Comparison of ENCODE assay signal across 8 mouse cellular contexts in the genomic region with DNA sequence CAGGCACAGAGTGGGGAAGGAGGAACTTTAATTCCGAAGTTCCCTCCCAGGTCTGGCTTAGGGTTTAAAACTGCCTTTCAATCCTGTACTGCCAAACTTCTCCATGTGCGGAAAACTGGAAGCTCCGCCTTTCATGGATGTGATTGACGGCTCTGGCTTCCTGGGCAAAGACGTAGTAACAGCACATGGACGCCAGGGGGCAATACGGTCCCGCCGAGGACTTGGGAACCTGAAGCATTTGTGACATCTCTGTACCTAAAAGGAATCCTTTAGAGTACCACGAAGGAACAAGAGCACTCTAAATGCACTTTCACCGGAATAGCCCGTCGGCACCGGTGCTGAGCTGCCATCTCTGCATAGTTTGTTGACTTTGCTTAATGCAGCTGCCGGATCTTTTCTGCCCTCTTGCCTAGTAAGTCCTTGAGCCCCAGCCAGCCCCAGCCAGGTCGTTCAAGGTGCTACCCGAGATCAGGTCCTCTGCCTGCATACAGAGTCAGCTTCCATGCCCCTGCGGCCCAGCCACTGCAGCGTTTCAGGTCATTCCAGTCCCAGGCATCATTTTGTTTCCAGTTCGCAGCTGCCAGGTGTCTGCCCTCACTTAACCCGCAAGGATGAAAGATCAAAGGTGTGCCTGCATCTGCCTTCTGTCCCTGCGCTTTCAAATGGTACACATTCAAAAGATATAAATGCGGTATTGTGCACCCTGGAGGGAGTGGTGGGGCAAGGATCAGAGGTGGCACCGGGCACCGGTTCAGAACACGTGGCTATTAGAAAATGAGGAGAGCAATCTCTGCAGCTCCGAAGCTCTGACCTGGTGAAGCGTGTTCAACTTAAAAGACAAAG.
A peak's percentile ranks its signal among the peaks of the same experiment; 100 is the strongest.
DNase-seq lines count a peak whose midpoint lies in the region; ATAC-seq lines count a peak whose summit lies in the region.

No protein-coding gene starts in this region.

- H3K27ac ChIP-seq in intestine, embryonic 14.5 days (ENCODE audit: low read depth) = no peak overlapping the region
- H3K27ac ChIP-seq in midbrain, embryonic 10.5 days (replicated peaks) = 0 out of 2 replicates have a peak overlapping the region, but pooled peaks have one; percentile 24

- H3K4me3 ChIP-seq in intestine, embryonic 14.5 days (ENCODE audit: low read depth, low read length) = peak overlapping the region; percentile 18; the same call in 1 of the 2 replicates
- H3K4me3 ChIP-seq in midbrain, embryonic 10.5 days = peak overlapping the region; percentile 42

- ATAC-seq in activated CD4-positive, CD25-positive, alpha-beta regulatory T cell, adult 4 months = peak; percentile 85
- peak; percentile 67 for ATAC-seq in intestine, embryonic 14.5 days (replicated peaks; ENCODE audit: low FRiP score, low TSS enrichment, low read depth)

- no peaks in the 10 kb centered on the region for H3K27me3 ChIP-seq in intestine, embryonic 14.5 days (replicated peaks; ENCODE audit: control insufficient read depth, insufficient read depth, low read length)
- H3K27me3 ChIP-seq in midbrain, embryonic 10.5 days (ENCODE audit: low read depth, poor library complexity, severe bottlenecking) = peaks cover 29% of the 10 kb centered on the region

- no peaks in the 10 kb centered on the region for H3K9me3 ChIP-seq in intestine, embryonic 14.5 days (ENCODE audit: control insufficient read depth, low read length)
- H3K9me3 ChIP-seq in midbrain, embryonic 10.5 days (replicated peaks) = no peaks in the 10 kb centered on the region

- 5% methylated on average over 28 of the region's 28 CpGs for WGBS in intestine, embryonic 14.5 days
- 5% methylated on average over 28 of the region's 28 CpGs for WGBS in midbrain, embryonic 10.5 days

- H3K4me2 ChIP-seq in intestine, embryonic 14.5 days (ENCODE audit: low read length) = peak overlapping the region; percentile 53

- H3K4me1 ChIP-seq in intestine, embryonic 14.5 days (replicated peaks; ENCODE audit: control insufficient read depth, insufficient read depth, low read length) = peaks cover 5% of the 10 kb centered on the region; the same call in 1 of the 2 replicates
- peaks cover 13% of the 10 kb centered on the region for H3K4me1 ChIP-seq in midbrain, embryonic 10.5 days

- H3K9ac ChIP-seq in intestine, embryonic 14.5 days (ENCODE audit: low read length) = 0 out of 2 replicates have a peak overlapping the region, but pooled peaks have one; percentile 2

- intact Hi-C loops in left cerebral cortex, postnatal 14 days (cut with DNase I) = no loop called here

- H3K36me3 ChIP-seq in intestine, embryonic 14.5 days (ENCODE audit: control insufficient read depth, insufficient read depth, low read length) = no peaks in the 10 kb centered on the region
- no peaks in the 10 kb centered on the region for H3K36me3 ChIP-seq in midbrain, embryonic 10.5 days

- peak; percentile 94 for DNase-seq in embryo, embryonic 10 days (ENCODE audit: low spot score)
- DNase-seq in gastrocnemius, postnatal 25 days = peak; percentile 71
- DNase-seq in intestine, embryonic 14.5 days (ENCODE audit: low spot score) = peak; percentile 91
- peak; percentile 85 to 90 for DNase-seq in left cerebral cortex, postnatal 14 days (ENCODE audit: low spot score in 2 of 2)
- peak; percentile 88 for DNase-seq in midbrain, embryonic 10.5 days (ENCODE audit: low spot score)
- peak; percentile 60 to 63 for DNase-seq in right cerebral cortex, postnatal 36 days (ENCODE audit: low spot score in 2 of 2)
- DNase-seq in urinary bladder, postnatal 4 days (ENCODE audit: low spot score in 2 of 2) = peak; percentile 79 to 83
